Mouse (Mus musculus) thymus, postnatal 14 days (tissue): Measurements from ENCODE around the gene Ushbp1.
"Not testable (repeated sequence)": the region's sequence is repeated elsewhere in the genome, so short reads cannot be mapped to it uniquely, and the experiment has no call there.

Source experiments
- DNase-seq: peaks from one replicate; pipeline ENCODE4 v3.0.0; 2021

Ushbp1 gene

GRCm38 (mm10) chr8:71368366-71368765 is 27.2 kb downstream of the Ushbp1 start:
- no peak for DNase-seq

GRCm38 (mm10) chr8:71367529-71368176 is 27.9 kb downstream of the Ushbp1 start:
- peak; percentile 32 for DNase-seq

- peak; percentile 94 for DNase-seq
Measured at GRCm38 (mm10) chr8:71366771-71367528, 28.7 kb downstream of the Ushbp1 start, which contains the start of gene Use1. Use1 (plus strand) TSS chr8:71366848.

GRCm38 (mm10) chr8:71358026-71358425 is 37.6 kb downstream of the Ushbp1 start:
- no peak for DNase-seq

GRCm38 (mm10) chr8:71351520-71351919 is 44.1 kb downstream of the Ushbp1 start:
- DNase-seq: no peak

GRCm38 (mm10) chr8:71351117-71351516 is 44.5 kb downstream of the Ushbp1 start:
- DNase-seq: no peak

GRCm38 (mm10) chr8:71346581-71346980 is 49.0 kb downstream of the Ushbp1 start:
- no peak for DNase-seq

GRCm38 (mm10) chr8:71340625-71341024 is 55.0 kb downstream of the Ushbp1 start:
- DNase-seq: peak; percentile 56

- not testable (repeated sequence) for DNase-seq
Measured at GRCm38 (mm10) chr8:71337834-71338233, 57.8 kb downstream of the Ushbp1 start.
